Mouse (Mus musculus) neural tube, embryonic 15.5 days (tissue): ENCODE results near the gene Ctnnd2. TPM values are rescaled to one million over a fixed set of nuclear protein-coding genes. Genes with fewer than 3 reads are reported as not detected.

Experiments
- ATAC-seq: fragments of 200-750 bp; cut with Nextera tagmentation; 2 replicates; pipeline ENCODE4 v1.8.0; 2017; ENCODE audit warnings: mild to moderate bottlenecking, moderate TSS enrichment, moderate library complexity; ENCODE audit not compliant: low FRiP score
- H3K27ac ChIP-seq: fragments of 300-500 bp; sonication (generic); replicated peaks from 2 replicates; pipeline ENCODE4 v1.5.1; 2015; ENCODE audit warnings: mild to moderate bottlenecking, inconsistent platforms
- H3K27me3 ChIP-seq: fragments of 300-500 bp; sonication (generic); replicated peaks from 2 replicates; pipeline ENCODE4 v1.6.1; 2015; ENCODE audit warnings: inconsistent platforms
- H3K36me3 ChIP-seq: fragments of 300-500 bp; sonication (generic); 2 replicates; pipeline ENCODE4 v1.6.1; 2015; ENCODE audit warnings: inconsistent platforms
- H3K4me1 ChIP-seq: fragments of 300-500 bp; sonication (generic); 2 replicates; pipeline ENCODE4 v1.6.1; 2015; ENCODE audit warnings: inconsistent platforms
- H3K4me2 ChIP-seq: fragments of 300-500 bp; sonication (generic); 2 replicates; pipeline ENCODE4 v1.6.1; 2015; ENCODE audit warnings: inconsistent platforms, mild to moderate bottlenecking, moderate library complexity
- H3K4me3 ChIP-seq: fragments of 300-500 bp; sonication (generic); replicated peaks from 2 replicates; pipeline ENCODE4 v1.5.1; 2015; ENCODE audit warnings: mild to moderate bottlenecking, inconsistent platforms
- H3K9ac ChIP-seq: fragments of 300-500 bp; sonication (generic); replicated peaks from 2 replicates; pipeline ENCODE4 v1.6.1; 2015; ENCODE audit warnings: mild to moderate bottlenecking, inconsistent platforms
- H3K9me3 ChIP-seq: fragments of 300-500 bp; sonication (generic); replicated peaks from 2 replicates; pipeline ENCODE4 v1.6.1; 2016; ENCODE audit warnings: inconsistent platforms
- WGBS: fragments of 180-500 bp; shearing (Covaris S2); methylation state at CpG from one replicate; pipeline ENCODE4 v1.1.7; 2015; ENCODE audit warnings: mixed read lengths; 5-methylcytosine and 5-hydroxymethylcytosine counted together
- polyA plus RNA-seq: library from polyadenylated mRNA; unstranded; fragments of >200 nt; fragmentation: Nextera tagmentation; extraction: Ambion mirVana; gene quantifications from 2 replicates; pipeline ENCODE4 v1.2.1, GENCODE M21; 2015

Gene Ctnnd2
- polyA plus RNA-seq, 1 experiment from 2014 or later, result 67.4 TPM

- Histone ChIP-seq H3K36me3 (no peaks in the 10 kb centered on the region), H3K4me3 (no peak overlapping the region), H3K27ac (peak overlapping the region; percentile 18; the same call in 1 of the 2 replicates), H3K4me1 (peaks cover 23% of the 10 kb centered on the region), H3K9me3 (no peaks in the 10 kb centered on the region), H3K27me3 (no peaks in the 10 kb centered on the region), H3K4me2 (no peak overlapping the region), H3K9ac (no peak overlapping the region)
- 51% methylated on average over 17 of the region's 17 CpGs for WGBS
- peak; percentile 42; the same call in 1 of the 2 replicates for ATAC-seq
Observed at GRCm38 (mm10) chr15:30857277-30858176, 685.1 kb downstream of the Ctnnd2 start.

GRCm38 (mm10) chr15:30867429-30867828 is 695.0 kb downstream of the Ctnnd2 start:
- Histone ChIP-seq H3K4me2 (no peak overlapping the region), H3K27me3 (no peaks in the 10 kb centered on the region), H3K4me3 (no peak overlapping the region), H3K27ac (no peak overlapping the region), H3K4me1 (peaks cover 7% of the 10 kb centered on the region; the same call in 1 of the 2 replicates), H3K9me3 (no peaks in the 10 kb centered on the region), H3K9ac (no peak overlapping the region), H3K36me3 (no peaks in the 10 kb centered on the region)
- 90% methylated on average over 5 of the region's 5 CpGs for WGBS
- no peak for ATAC-seq

- Histone ChIP-seq H3K4me3 (no peak overlapping the region), H3K9ac (no peak overlapping the region), H3K27me3 (no peaks in the 10 kb centered on the region), H3K4me1 (peaks cover 7% of the 10 kb centered on the region; the same call in 1 of the 2 replicates), H3K36me3 (no peaks in the 10 kb centered on the region), H3K4me2 (no peak overlapping the region), H3K27ac (peak overlapping the region; percentile 19; the same call in 1 of the 2 replicates), H3K9me3 (no peaks in the 10 kb centered on the region)
- 66% methylated on average over 12 of the region's 12 CpGs for WGBS
- ATAC-seq, result peak; percentile 82
Observed at GRCm38 (mm10) chr15:30869673-30870512, 697.5 kb downstream of the Ctnnd2 start.

GRCm38 (mm10) chr15:30875523-30875922 is 703.1 kb downstream of the Ctnnd2 start:
- no peaks in the 10 kb centered on the region for H3K27me3 ChIP-seq
- no peaks in the 10 kb centered on the region for H3K36me3 ChIP-seq
- H3K4me1 ChIP-seq, result no peaks in the 10 kb centered on the region
- 65% methylated on average over 1 of the region's 1 CpGs for WGBS
- no peak overlapping the region for H3K9ac ChIP-seq
- no peak overlapping the region for H3K27ac ChIP-seq
- no peak for ATAC-seq
- no peak overlapping the region for H3K4me2 ChIP-seq
- H3K9me3 ChIP-seq, result no peaks in the 10 kb centered on the region
- H3K4me3 ChIP-seq, result no peak overlapping the region

- Histone ChIP-seq H3K27ac (peak overlapping the region; percentile 49; the same call in 1 of the 2 replicates), H3K4me2 (no peak overlapping the region), H3K9ac (no peak overlapping the region), H3K4me1 (peaks cover 14% of the 10 kb centered on the region), H3K36me3 (peaks cover 3% of the 10 kb centered on the region; the same call in 1 of the 2 replicates), H3K27me3 (no peaks in the 10 kb centered on the region), H3K4me3 (no peak overlapping the region), H3K9me3 (no peaks in the 10 kb centered on the region)
- 42% methylated on average over 12 of the region's 12 CpGs for WGBS
- ATAC-seq, result peak; percentile 58; the same call in 1 of the 2 replicates
Observed at GRCm38 (mm10) chr15:30884692-30885334, 712.4 kb downstream of the Ctnnd2 start.

GRCm38 (mm10) chr15:30885410-30885809 is 713.0 kb downstream of the Ctnnd2 start:
- H3K4me1 ChIP-seq, result peaks cover 14% of the 10 kb centered on the region
- peaks cover 3% of the 10 kb centered on the region; the same call in 1 of the 2 replicates for H3K36me3 ChIP-seq
- H3K4me3 ChIP-seq, result no peak overlapping the region
- ATAC-seq, result no peak
- H3K9me3 ChIP-seq, result no peaks in the 10 kb centered on the region
- H3K27me3 ChIP-seq, result no peaks in the 10 kb centered on the region
- no peak overlapping the region for H3K27ac ChIP-seq
- H3K4me2 ChIP-seq, result no peak overlapping the region
- H3K9ac ChIP-seq, result no peak overlapping the region
- 69% methylated on average over 6 of the region's 6 CpGs for WGBS

- 64% methylated on average over 2 of the region's 2 CpGs for WGBS
- no peaks in the 10 kb centered on the region for H3K27me3 ChIP-seq
Observed at GRCm38 (mm10) chr15:30887559-30887958, 715.2 kb downstream of the Ctnnd2 start.

GRCm38 (mm10) chr15:30891986-30892385 is 719.6 kb downstream of the Ctnnd2 start:
- Histone ChIP-seq H3K4me2 (no peak overlapping the region), H3K27ac (no peak overlapping the region), H3K4me3 (no peak overlapping the region), H3K4me1 (no peaks in the 10 kb centered on the region), H3K9ac (no peak overlapping the region), H3K36me3 (peaks cover 3% of the 10 kb centered on the region; the same call in 1 of the 2 replicates), H3K9me3 (no peaks in the 10 kb centered on the region), H3K27me3 (no peaks in the 10 kb centered on the region)
- 54% methylated on average over 4 of the region's 4 CpGs for WGBS
- ATAC-seq, result no peak

More at GRCm38 (mm10) chr15:30887559-30887958, 715.2 kb downstream of the Ctnnd2 start:
- Histone ChIP-seq H3K36me3 (peaks cover 3% of the 10 kb centered on the region; the same call in 1 of the 2 replicates), H3K9ac (no peak overlapping the region), H3K4me1 (peaks cover 14% of the 10 kb centered on the region), H3K27ac (no peak overlapping the region), H3K4me2 (no peak overlapping the region), H3K9me3 (no peaks in the 10 kb centered on the region), H3K4me3 (no peak overlapping the region)
- ATAC-seq, result no peak

- Histone ChIP-seq H3K4me1 (no peaks in the 10 kb centered on the region), H3K36me3 (no peaks in the 10 kb centered on the region), H3K9ac (no peak overlapping the region), H3K9me3 (no peaks in the 10 kb centered on the region), H3K27ac (no peak overlapping the region), H3K27me3 (no peaks in the 10 kb centered on the region), H3K4me3 (no peak overlapping the region), H3K4me2 (no peak overlapping the region)
- no peak for ATAC-seq
- WGBS, result 88% methylated on average over 5 of the region's 5 CpGs
Observed at GRCm38 (mm10) chr15:30895063-30895462, 722.7 kb downstream of the Ctnnd2 start.

GRCm38 (mm10) chr15:30897342-30897741 is 724.9 kb downstream of the Ctnnd2 start:
- WGBS, result 95% methylated on average over 8 of the region's 8 CpGs
- no peak overlapping the region for H3K4me3 ChIP-seq
- H3K27me3 ChIP-seq, result no peaks in the 10 kb centered on the region

GRCm38 (mm10) chr15:30908027-30908426 is 735.6 kb downstream of the Ctnnd2 start:
- no peaks in the 10 kb centered on the region for H3K9me3 ChIP-seq
- H3K27me3 ChIP-seq, result no peaks in the 10 kb centered on the region
- H3K4me2 ChIP-seq, result no peak overlapping the region
- H3K36me3 ChIP-seq, result no peaks in the 10 kb centered on the region
- no peak overlapping the region for H3K4me3 ChIP-seq
- no peak for ATAC-seq
- 13% methylated on average over 2 of the region's 2 CpGs for WGBS
- no peak overlapping the region for H3K27ac ChIP-seq
- H3K4me1 ChIP-seq, result 0 out of 2 replicates have a peak, but pooled peaks cover 2% of the 10 kb centered on the region
- no peak overlapping the region for H3K9ac ChIP-seq

More at GRCm38 (mm10) chr15:30897342-30897741, 724.9 kb downstream of the Ctnnd2 start:
- no peak overlapping the region for H3K27ac ChIP-seq
- no peak overlapping the region for H3K4me2 ChIP-seq
- H3K9me3 ChIP-seq, result no peaks in the 10 kb centered on the region
- no peaks in the 10 kb centered on the region for H3K4me1 ChIP-seq
- no peak for ATAC-seq
- no peak overlapping the region for H3K9ac ChIP-seq
- H3K36me3 ChIP-seq, result no peaks in the 10 kb centered on the region
